Mouse (Mus musculus) cortical plate, adult 2 months (tissue): Measurements from ENCODE around the gene Olfr342.

Source experiments
- CTCF ChIP-seq: fragments of 200-500 bp; IDR thresholded peaks from 2 replicates; pipeline ENCODE4 v1.5.1; 2011; ENCODE audit warnings: mild to moderate bottlenecking, control low read depth, low read length; ENCODE audit not compliant: insufficient read depth; ENCODE audit errors: extremely low read depth
- POLR2A ChIP-seq: fragments of 200-500 bp; IDR thresholded peaks from 2 replicates; pipeline ENCODE4 v1.6.1; 2011; ENCODE audit warnings: mild to moderate bottlenecking, low read length, control low read depth; ENCODE audit not compliant: insufficient read depth; ENCODE audit errors: extremely low read depth

- no peak for TF ChIP-seq CTCF
- no peak for TF ChIP-seq POLR2A
These were observed 41.6 kb downstream of the Olfr342 start, which contains the start of gene Olfr344 for GRCm38 (mm10) chr2:36566362-36566761.
